ENCODE assay signal across 8 mouse cellular contexts in the genomic region with DNA sequence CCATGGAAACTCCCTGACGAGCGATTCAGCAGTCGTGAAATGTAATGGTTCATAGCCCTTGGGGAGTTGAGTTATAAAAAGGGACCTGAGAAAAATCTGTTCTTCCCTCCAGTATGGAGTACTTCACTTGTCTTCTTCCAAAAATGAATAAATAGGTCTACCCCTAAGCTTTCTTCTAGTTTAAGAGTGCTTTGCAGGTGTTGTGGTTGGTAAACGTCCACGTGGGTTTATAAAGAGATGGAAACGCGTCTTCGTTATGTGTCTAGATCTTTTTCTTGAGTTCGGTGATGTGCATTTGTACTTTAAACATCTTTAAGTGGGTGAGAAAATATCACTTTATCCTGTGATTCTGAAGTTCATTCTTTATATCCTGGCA. TPM values are rescaled to one million over a fixed set of nuclear protein-coding genes. Genes with fewer than 3 reads are reported as not detected.
DNase-seq lines count a peak whose midpoint lies in the region; ATAC-seq and TF ChIP-seq lines count a peak whose summit lies in the region.

No protein-coding gene starts in this region.

- ATAC-seq in lung, embryonic 14.5 days (ENCODE audit: insufficient read depth) = no peak
- no peak for ATAC-seq in embryonic facial prominence, embryonic 15.5 days (ENCODE audit: insufficient number of reproducible peaks, low FRiP score, low TSS enrichment, low read depth)
- ATAC-seq in intestine, postnatal 0 days = no peak
- no peak for ATAC-seq in neural tube, embryonic 14.5 days (ENCODE audit: low read depth)

- no peaks in the 10 kb centered on the region for H3K9me3 ChIP-seq in lung, embryonic 14.5 days (ENCODE audit: low read depth, low read length)
- H3K9me3 ChIP-seq in embryonic facial prominence, embryonic 15.5 days (replicated peaks) = no peaks in the 10 kb centered on the region
- H3K9me3 ChIP-seq in intestine, postnatal 0 days (ENCODE audit: control insufficient read depth) = no peaks in the 10 kb centered on the region
- H3K9me3 ChIP-seq in neural tube, embryonic 14.5 days (ENCODE audit: control insufficient read depth, low read length) = no peaks in the 10 kb centered on the region

- H3K4me1 ChIP-seq in lung, embryonic 14.5 days (ENCODE audit: insufficient read depth) = no peaks in the 10 kb centered on the region
- H3K4me1 ChIP-seq in embryonic facial prominence, embryonic 15.5 days = peaks cover 10% of the 10 kb centered on the region
- no peaks in the 10 kb centered on the region for H3K4me1 ChIP-seq in intestine, postnatal 0 days (replicated peaks; ENCODE audit: control insufficient read depth, insufficient read depth, low read length)
- H3K4me1 ChIP-seq in neural tube, embryonic 14.5 days (ENCODE audit: control insufficient read depth, insufficient read depth, low read length) = peaks cover 9% of the 10 kb centered on the region; the same call in 1 of the 2 replicates

- TF ChIP-seq CTCF in lung, embryonic 14.5 days (IDR thresholded peaks at IDR 0.05; ENCODE audit: low read depth) = no peak
- no peak for TF ChIP-seq CTCF in intestine, postnatal 0 days (IDR thresholded peaks at IDR 0.05; ENCODE audit: low read depth)

- H3K4me2 ChIP-seq in lung, embryonic 14.5 days = peak overlapping the region; percentile 64
- H3K4me2 ChIP-seq in embryonic facial prominence, embryonic 15.5 days (replicated peaks) = peak overlapping the region; percentile 69
- H3K4me2 ChIP-seq in intestine, postnatal 0 days (replicated peaks; ENCODE audit: low read depth) = peak overlapping the region; percentile 66
- peak overlapping the region; percentile 51 for H3K4me2 ChIP-seq in neural tube, embryonic 14.5 days (ENCODE audit: low read depth, low read length)

- DNase-seq in lung, embryonic 14.5 days = no peak
- DNase-seq in lung, postnatal 4 days = no peak
- no peak for DNase-seq in cerebellum, adult 9-10 months
- DNase-seq in natural killer cell, adult 2 months (ENCODE audit: low spot score in 2 of 2) = no peak
- no peak for DNase-seq in lung, adult 18-20 months

- 3% methylated on average over 9 of the region's 9 CpGs for WGBS in lung, embryonic 14.5 days
- WGBS in embryonic facial prominence, embryonic 15.5 days = 4% methylated on average over 9 of the region's 9 CpGs
- WGBS in intestine, postnatal 0 days = 2% methylated on average over 9 of the region's 9 CpGs
- 3% methylated on average over 9 of the region's 9 CpGs for WGBS in neural tube, embryonic 14.5 days

- H3K4me3 ChIP-seq in lung, embryonic 14.5 days (ENCODE audit: low read depth, low read length) = peak overlapping the region; percentile 63
- peak overlapping the region; percentile 91 for H3K4me3 ChIP-seq in embryonic facial prominence, embryonic 15.5 days (replicated peaks)
- H3K4me3 ChIP-seq in intestine, postnatal 0 days (ENCODE audit: low read depth, low read length) = peak overlapping the region; percentile 57
- H3K4me3 ChIP-seq in neural tube, embryonic 14.5 days (ENCODE audit: low read depth, low read length) = peak overlapping the region; percentile 54

- 0 out of 2 replicates have a peak overlapping the region, but pooled peaks have one; percentile 89 for H3K27ac ChIP-seq in lung, embryonic 14.5 days (ENCODE audit: low read depth)
- peak overlapping the region; percentile 94 for H3K27ac ChIP-seq in embryonic facial prominence, embryonic 15.5 days (replicated peaks)
- H3K27ac ChIP-seq in intestine, postnatal 0 days (ENCODE audit: low read depth, low read length) = no peak overlapping the region
- H3K27ac ChIP-seq in neural tube, embryonic 14.5 days (ENCODE audit: low read depth, low read length) = peak overlapping the region; percentile 95

- peaks cover 21% of the 10 kb centered on the region for H3K36me3 ChIP-seq in lung, embryonic 14.5 days (ENCODE audit: insufficient read depth)
- H3K36me3 ChIP-seq in embryonic facial prominence, embryonic 15.5 days = peaks cover 9% of the 10 kb centered on the region
- no peaks in the 10 kb centered on the region for H3K36me3 ChIP-seq in intestine, postnatal 0 days (ENCODE audit: control insufficient read depth, insufficient read depth)
- H3K36me3 ChIP-seq in neural tube, embryonic 14.5 days (ENCODE audit: control insufficient read depth, insufficient read depth, low read length) = peaks cover 5% of the 10 kb centered on the region; the same call in 1 of the 2 replicates

- H3K27me3 ChIP-seq in lung, embryonic 14.5 days (ENCODE audit: insufficient read depth, low read length) = no peaks in the 10 kb centered on the region
- no peaks in the 10 kb centered on the region for H3K27me3 ChIP-seq in embryonic facial prominence, embryonic 15.5 days
- no peaks in the 10 kb centered on the region for H3K27me3 ChIP-seq in intestine, postnatal 0 days (replicated peaks; ENCODE audit: control insufficient read depth, insufficient read depth, low read length)
- no peaks in the 10 kb centered on the region for H3K27me3 ChIP-seq in neural tube, embryonic 14.5 days (ENCODE audit: control insufficient read depth, insufficient read depth, low read length)

- peak overlapping the region; percentile 55 for H3K9ac ChIP-seq in lung, embryonic 14.5 days
- H3K9ac ChIP-seq in embryonic facial prominence, embryonic 15.5 days = peak overlapping the region; percentile 33
- H3K9ac ChIP-seq in intestine, postnatal 0 days (ENCODE audit: low read depth, low read length) = peak overlapping the region; percentile 11; the same call in 1 of the 2 replicates
- H3K9ac ChIP-seq in neural tube, embryonic 14.5 days (replicated peaks; ENCODE audit: low read depth, low read length) = peak overlapping the region; percentile 65

RNA-seq across cellular contexts. Expression of gene Idi1, which starts 0.9 kb away (rescaled TPM):
- 71.5 and 81.2 TPM in 2 replicates for polyA plus RNA-seq in lung, embryonic 14.5 days (2014; fragmentation: Nextera tagmentation; extraction: Ambion mirVana)
- 61.8 and 61.9 TPM in 2 replicates for polyA plus RNA-seq in embryonic facial prominence, embryonic 15.5 days (2015; fragmentation: Nextera tagmentation; extraction: Ambion mirVana)
- polyA plus RNA-seq in intestine, postnatal 0 days (2015; fragmentation: Nextera tagmentation; extraction: Ambion mirVana) = 27.6 and 30.9 TPM in 2 replicates
- polyA plus RNA-seq in neural tube, embryonic 14.5 days (2014; fragmentation: Nextera tagmentation; extraction: Ambion mirVana) = 99.5 and 102 TPM in 2 replicates

RNA-seq across cellular contexts. Expression of gene Wdr37, which starts 14.5 kb away (rescaled TPM):
- 23.4 and 24.4 TPM in 2 replicates for polyA plus RNA-seq in lung, embryonic 14.5 days (2014; fragmentation: Nextera tagmentation; extraction: Ambion mirVana)
- polyA plus RNA-seq in embryonic facial prominence, embryonic 15.5 days (2015; fragmentation: Nextera tagmentation; extraction: Ambion mirVana) = 17.1 and 17.7 TPM in 2 replicates
- 7.7 and 8.0 TPM in 2 replicates for polyA plus RNA-seq in intestine, postnatal 0 days (2015; fragmentation: Nextera tagmentation; extraction: Ambion mirVana)
- polyA plus RNA-seq in neural tube, embryonic 14.5 days (2014; fragmentation: Nextera tagmentation; extraction: Ambion mirVana) = 70.8 and 75.0 TPM in 2 replicates

Comparison
In these comparisons a context has a peak if more than half of its experiments do, and no peak if none do; other contexts are left out.
1. H3K9ac ChIP-seq: peak in every context shown above with its lines; median percentile 65 in neural tube, embryonic 14.5 days; 55 in lung, embryonic 14.5 days; 33 in embryonic facial prominence, embryonic 15.5 days; 11 in intestine, postnatal 0 days.